Mouse (Mus musculus): ENCODE measurements around the gene Crybb1. TPM values are rescaled to one million over a fixed set of nuclear protein-coding genes. Genes with fewer than 3 reads are reported as not detected.

Gene Crybb1
- polyA plus RNA-seq, 1 experiment from 2014 or later, result 7.7 TPM

DNA sequence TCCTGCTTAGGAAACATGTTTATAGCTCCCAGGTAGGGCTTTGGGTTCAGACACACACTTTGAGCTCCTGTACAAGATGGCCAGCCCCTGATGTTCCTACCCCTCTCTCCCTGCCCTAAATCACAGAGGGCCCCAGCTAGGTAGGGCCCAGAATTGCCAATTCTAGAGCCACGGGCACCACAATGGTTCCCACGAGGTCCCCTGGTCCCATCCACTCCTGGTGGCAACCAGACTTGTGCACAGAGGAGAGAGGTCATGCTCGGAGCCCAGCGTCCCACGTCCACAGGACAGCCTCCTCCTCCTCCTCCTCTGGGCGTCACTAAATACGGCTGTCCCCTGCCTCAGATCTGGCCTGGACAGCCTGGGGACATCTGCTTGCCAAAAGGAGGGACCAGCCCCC lies 39.3 kb upstream of the Crybb1 start:
- H3K27me3 ChIP-seq, result 0 out of 2 replicates have a peak, but pooled peaks cover 4% of the 10 kb centered on the region
- no peak overlapping the region for H3K27ac ChIP-seq (replicated peaks)
- no peaks in the 10 kb centered on the region for H3K36me3 ChIP-seq
- H3K4me2 ChIP-seq (replicated peaks), result no peak overlapping the region
- no peak overlapping the region for H3K9ac ChIP-seq
- peaks cover 25% of the 10 kb centered on the region for H3K4me1 ChIP-seq
- 56% methylated on average over 7 of the region's 7 CpGs for WGBS
- H3K4me3 ChIP-seq (replicated peaks), result no peak overlapping the region
- no peak for ATAC-seq (ENCODE audit: insufficient number of reproducible peaks, low FRiP score, low TSS enrichment, low read depth)
- no peaks in the 10 kb centered on the region for H3K9me3 ChIP-seq (replicated peaks)

DNA sequence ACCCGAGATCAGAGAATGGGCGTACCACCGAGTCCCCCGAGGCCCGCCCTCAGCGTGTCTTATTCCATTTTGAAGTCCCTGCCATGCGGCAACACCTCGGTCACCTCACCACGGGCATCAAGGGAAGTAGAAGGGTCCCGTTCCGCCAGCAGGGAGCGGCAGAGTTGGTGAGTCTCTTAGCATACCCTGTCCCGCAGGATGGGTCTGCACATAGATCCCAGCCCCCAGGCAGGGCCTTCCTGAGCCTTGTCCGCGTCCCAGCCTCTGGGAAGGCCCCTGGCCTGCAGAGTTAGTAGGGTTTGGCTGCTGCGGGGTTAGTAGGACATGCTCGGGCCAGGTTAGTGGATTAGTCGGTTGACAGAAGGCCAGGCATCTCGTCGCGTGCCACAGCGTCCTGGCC lies 38.6 kb upstream of the Crybb1 start:
- ATAC-seq (ENCODE audit: insufficient number of reproducible peaks, low FRiP score, low TSS enrichment, low read depth), result no peak
- Histone ChIP-seq H3K4me3 (replicated peaks) (no peak overlapping the region), H3K27ac (replicated peaks) (no peak overlapping the region), H3K4me1 (peaks cover 25% of the 10 kb centered on the region), H3K9ac (no peak overlapping the region), H3K9me3 (replicated peaks) (no peaks in the 10 kb centered on the region), H3K4me2 (replicated peaks) (no peak overlapping the region), H3K27me3 (0 out of 2 replicates have a peak, but pooled peaks cover 4% of the 10 kb centered on the region), H3K36me3 (no peaks in the 10 kb centered on the region)
- 49% methylated on average over 22 of the region's 22 CpGs for WGBS

DNA sequence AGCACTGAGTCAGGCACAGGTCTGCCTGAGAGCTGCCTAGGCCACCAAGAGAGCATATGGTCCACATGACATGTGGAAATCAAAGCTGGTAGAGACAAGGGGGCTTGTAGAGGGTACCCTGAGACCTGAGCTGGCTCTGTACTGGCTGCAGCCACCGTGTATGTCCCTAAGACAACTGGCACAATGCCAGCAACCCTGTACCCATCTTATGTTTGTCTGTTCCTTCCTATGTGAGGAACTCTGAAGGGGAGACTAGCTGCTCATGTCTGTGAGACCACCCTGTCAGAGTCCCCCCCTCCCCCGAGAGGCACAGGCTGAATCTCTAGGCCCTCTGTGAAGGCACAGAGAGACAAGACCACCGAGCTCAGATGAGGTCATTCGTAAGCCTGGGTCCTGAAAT lies 36.9 kb upstream of the Crybb1 start:
- Histone ChIP-seq H3K27me3 (0 out of 2 replicates have a peak, but pooled peaks cover 4% of the 10 kb centered on the region), H3K4me1 (peaks cover 20% of the 10 kb centered on the region), H3K4me3 (replicated peaks) (no peak overlapping the region), H3K9me3 (replicated peaks) (no peaks in the 10 kb centered on the region), H3K4me2 (replicated peaks) (no peak overlapping the region), H3K36me3 (no peaks in the 10 kb centered on the region), H3K27ac (replicated peaks) (no peak overlapping the region), H3K9ac (no peak overlapping the region)
- ATAC-seq (ENCODE audit: insufficient number of reproducible peaks, low FRiP score, low TSS enrichment, low read depth), result no peak
- 67% methylated on average over 4 of the region's 4 CpGs for WGBS

DNA sequence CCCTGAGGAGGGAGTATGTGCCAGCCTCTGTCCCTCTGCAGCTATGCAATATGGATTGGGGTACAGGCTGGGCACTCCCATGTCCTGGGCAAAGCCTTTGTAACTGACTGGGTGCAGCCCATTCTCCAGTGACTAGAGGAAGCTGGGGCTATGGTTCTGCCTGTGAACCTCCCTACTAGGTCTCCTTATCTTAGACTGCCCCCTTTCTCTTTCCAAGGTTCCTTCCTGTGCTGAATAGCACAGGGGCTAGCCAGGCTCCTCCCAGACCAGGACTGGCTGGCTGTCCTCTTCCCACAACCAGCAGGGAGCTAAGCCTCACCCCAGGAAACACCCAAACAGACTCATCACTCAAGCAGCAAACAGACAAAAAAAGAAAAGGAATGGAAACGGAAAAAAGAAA lies 36.2 kb upstream of the Crybb1 start:
- ATAC-seq (ENCODE audit: insufficient number of reproducible peaks, low FRiP score, low TSS enrichment, low read depth), result no peak
- Histone ChIP-seq H3K4me3 (replicated peaks) (no peak overlapping the region), H3K9me3 (replicated peaks) (no peaks in the 10 kb centered on the region), H3K9ac (no peak overlapping the region), H3K27ac (replicated peaks) (no peak overlapping the region), H3K4me2 (replicated peaks) (no peak overlapping the region), H3K27me3 (0 out of 2 replicates have a peak, but pooled peaks cover 4% of the 10 kb centered on the region), H3K4me1 (peaks cover 13% of the 10 kb centered on the region), H3K36me3 (no peaks in the 10 kb centered on the region)
- WGBS, result 17% methylated on average over 1 of the region's 1 CpGs

DNA sequence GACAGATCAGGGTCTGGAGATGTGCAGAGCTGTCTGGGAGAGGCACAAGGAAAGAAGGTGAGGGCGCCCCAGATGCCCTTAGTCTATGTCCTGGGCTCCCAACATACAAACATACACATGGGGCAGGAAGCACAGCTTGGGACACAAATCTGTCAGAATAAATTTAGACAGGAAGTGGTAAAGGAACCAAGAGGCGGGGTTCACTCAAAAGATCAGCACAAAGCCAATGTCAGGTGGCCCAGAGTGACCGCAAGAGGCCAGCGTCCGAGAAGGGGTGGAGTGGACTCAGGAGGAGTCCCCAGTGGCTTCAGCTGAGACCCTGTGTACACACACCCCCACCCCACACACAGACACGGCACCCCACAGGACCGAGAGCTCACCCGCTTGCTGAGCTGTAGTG lies 35.4 kb upstream of the Crybb1 start:
- Histone ChIP-seq H3K9ac (no peak overlapping the region), H3K4me3 (replicated peaks) (no peak overlapping the region), H3K27me3 (0 out of 2 replicates have a peak, but pooled peaks cover 10% of the 10 kb centered on the region), H3K36me3 (no peaks in the 10 kb centered on the region), H3K27ac (replicated peaks) (no peak overlapping the region), H3K4me2 (replicated peaks) (no peak overlapping the region), H3K4me1 (peaks cover 10% of the 10 kb centered on the region), H3K9me3 (replicated peaks) (no peaks in the 10 kb centered on the region)
- ATAC-seq (ENCODE audit: insufficient number of reproducible peaks, low FRiP score, low TSS enrichment, low read depth), result no peak
- WGBS, result 90% methylated on average over 8 of the region's 8 CpGs

DNA sequence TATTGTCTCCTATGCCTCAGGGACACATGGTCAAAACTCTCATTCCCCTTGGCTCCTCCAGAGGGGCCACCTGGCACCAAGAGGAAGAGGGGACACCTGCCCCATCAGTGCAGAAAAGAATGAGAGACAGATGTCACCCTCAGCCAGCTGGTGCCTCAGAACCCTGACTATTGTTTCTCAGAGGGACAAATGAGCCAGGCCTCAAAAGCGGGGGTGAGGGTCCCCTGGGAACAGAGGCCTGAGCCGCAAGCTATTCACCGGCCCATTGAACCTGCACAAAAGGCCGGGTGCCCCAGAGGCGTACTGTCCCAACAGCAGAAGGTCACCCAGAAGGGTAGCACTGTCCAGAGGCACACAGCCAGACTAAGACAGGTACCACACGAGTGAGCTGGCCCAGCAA lies 30.0 kb upstream of the Crybb1 start:
- Histone ChIP-seq H3K4me2 (replicated peaks) (no peak overlapping the region), H3K4me3 (replicated peaks) (no peak overlapping the region), H3K27me3 (peaks cover 56% of the 10 kb centered on the region), H3K4me1 (peaks cover 21% of the 10 kb centered on the region), H3K36me3 (no peaks in the 10 kb centered on the region), H3K9me3 (replicated peaks) (no peaks in the 10 kb centered on the region), H3K27ac (replicated peaks) (no peak overlapping the region), H3K9ac (no peak overlapping the region)
- no peak for ATAC-seq (ENCODE audit: insufficient number of reproducible peaks, low FRiP score, low TSS enrichment, low read depth)
- 61% methylated on average over 6 of the region's 6 CpGs for WGBS

DNA sequence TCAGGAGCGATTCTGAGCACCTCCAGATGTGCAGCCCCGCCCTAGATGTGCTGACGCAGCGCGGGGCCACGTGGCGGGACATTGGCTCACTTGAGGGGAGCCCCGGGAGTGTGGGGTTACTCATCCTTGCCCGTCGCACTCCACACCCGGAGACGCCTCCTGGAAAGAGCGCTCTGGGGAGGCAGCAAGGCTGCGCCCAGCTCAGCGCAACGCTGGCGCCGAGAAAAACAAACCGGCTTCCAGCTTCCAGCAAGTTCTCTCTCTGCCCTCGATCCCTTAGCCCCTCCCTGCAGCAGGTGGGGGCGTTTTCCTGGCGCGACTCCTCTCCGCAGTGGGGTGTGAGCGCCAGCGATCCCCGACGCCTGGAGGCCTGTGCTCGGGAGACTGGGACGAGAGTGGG lies 28.3 kb upstream of the Crybb1 start:
- Histone ChIP-seq H3K9ac (0 out of 2 replicates have a peak overlapping the region, but pooled peaks have one; percentile 12), H3K4me2 (replicated peaks) (peak overlapping the region; percentile 79), H3K9me3 (replicated peaks) (no peaks in the 10 kb centered on the region), H3K4me1 (peaks cover 21% of the 10 kb centered on the region), H3K36me3 (no peaks in the 10 kb centered on the region), H3K27ac (replicated peaks) (no peak overlapping the region), H3K4me3 (replicated peaks) (peak overlapping the region; percentile 41), H3K27me3 (peaks cover 68% of the 10 kb centered on the region)
- 0 out of 2 replicates have a peak, but pooled peaks have one; percentile 43 for ATAC-seq (ENCODE audit: insufficient number of reproducible peaks, low FRiP score, low TSS enrichment, low read depth)
- WGBS, result under 1% methylated on average over 30 of the region's 30 CpGs

DNA sequence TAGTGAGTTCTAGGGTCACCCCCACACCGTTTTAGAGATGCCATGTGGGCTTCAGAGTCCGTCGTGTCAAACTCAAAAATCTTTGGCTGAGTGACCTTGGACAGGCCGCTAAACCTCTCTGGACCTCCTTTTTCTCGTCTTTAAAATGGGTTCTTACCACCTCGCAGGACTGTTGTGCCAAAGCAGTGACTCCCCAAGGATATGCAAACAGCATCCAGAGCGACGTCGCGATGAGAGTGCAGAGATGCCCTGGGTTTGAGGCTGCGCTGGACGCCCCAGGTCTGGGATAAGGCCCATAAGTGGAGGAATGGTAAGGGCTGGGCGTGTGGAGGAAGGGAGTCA lies 27.7 kb upstream of the Crybb1 start:
- H3K4me2 ChIP-seq (replicated peaks), result peak overlapping the region; percentile 79
- peak overlapping the region; percentile 41 for H3K4me3 ChIP-seq (replicated peaks)
- no peaks in the 10 kb centered on the region for H3K36me3 ChIP-seq
- ATAC-seq (ENCODE audit: insufficient number of reproducible peaks, low FRiP score, low TSS enrichment, low read depth), result no peak
- H3K27ac ChIP-seq (replicated peaks), result no peak overlapping the region
- peaks cover 21% of the 10 kb centered on the region for H3K4me1 ChIP-seq
- no peak overlapping the region for H3K9ac ChIP-seq
- no peaks in the 10 kb centered on the region for H3K9me3 ChIP-seq (replicated peaks)
- H3K27me3 ChIP-seq, result peaks cover 68% of the 10 kb centered on the region
- 3% methylated on average over 13 of the region's 13 CpGs for WGBS

DNA sequence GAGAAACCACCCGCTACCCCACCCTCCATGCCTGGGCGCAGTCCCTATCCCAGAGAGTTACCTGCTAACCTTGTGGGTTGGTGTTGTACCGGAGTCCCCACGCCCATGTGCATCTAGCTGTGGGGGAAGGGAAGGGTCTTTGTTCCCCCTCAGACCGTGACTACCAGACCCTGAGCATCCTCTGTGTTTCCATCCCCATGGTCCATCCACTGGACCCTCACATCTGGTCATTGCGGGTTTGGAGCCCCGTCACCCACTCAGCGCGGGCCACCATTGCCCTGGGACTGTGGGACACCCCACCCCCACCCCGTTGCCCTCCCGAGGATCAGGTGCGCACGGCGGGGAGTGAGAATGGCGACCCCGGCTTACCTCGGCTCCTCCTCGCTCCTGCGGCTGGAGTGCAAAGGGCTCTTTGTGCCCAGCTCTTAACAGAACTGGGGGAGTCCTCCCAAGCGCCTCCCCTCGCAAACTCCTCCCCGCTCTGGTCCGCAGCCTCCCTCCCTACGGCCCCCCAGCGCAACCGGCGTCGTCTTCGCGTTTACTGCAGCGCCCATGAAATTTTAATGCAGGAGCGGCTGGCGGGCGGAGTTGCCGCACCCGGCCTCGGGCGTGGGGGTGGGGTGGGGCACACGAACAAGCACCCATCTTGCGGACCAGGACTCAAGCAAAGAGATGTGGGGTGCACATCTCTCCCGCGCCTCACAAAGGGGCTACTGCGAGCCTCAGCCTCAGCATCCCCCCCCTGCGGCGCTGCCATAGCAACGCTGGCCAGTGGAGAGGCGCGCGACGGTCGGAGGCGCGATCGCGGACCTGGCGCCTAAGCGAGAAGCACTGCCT lies 27.2 kb upstream of the Crybb1 start:
- peak overlapping the region; percentile 7; the same call in 1 of the 2 replicates for H3K9ac ChIP-seq
- H3K27ac ChIP-seq (replicated peaks), result no peak overlapping the region
- ATAC-seq (ENCODE audit: insufficient number of reproducible peaks, low FRiP score, low TSS enrichment, low read depth), result 0 out of 2 replicates have a peak, but pooled peaks have one; percentile 12
- under 1% methylated on average over 57 of the region's 57 CpGs for WGBS
- H3K27me3 ChIP-seq, result peaks cover 68% of the 10 kb centered on the region
- peaks cover 21% of the 10 kb centered on the region for H3K4me1 ChIP-seq
- peak overlapping the region; percentile 79 for H3K4me2 ChIP-seq (replicated peaks)
- H3K9me3 ChIP-seq (replicated peaks), result no peaks in the 10 kb centered on the region
- H3K36me3 ChIP-seq, result no peaks in the 10 kb centered on the region
- peak overlapping the region; percentile 41 for H3K4me3 ChIP-seq (replicated peaks)

DNA sequence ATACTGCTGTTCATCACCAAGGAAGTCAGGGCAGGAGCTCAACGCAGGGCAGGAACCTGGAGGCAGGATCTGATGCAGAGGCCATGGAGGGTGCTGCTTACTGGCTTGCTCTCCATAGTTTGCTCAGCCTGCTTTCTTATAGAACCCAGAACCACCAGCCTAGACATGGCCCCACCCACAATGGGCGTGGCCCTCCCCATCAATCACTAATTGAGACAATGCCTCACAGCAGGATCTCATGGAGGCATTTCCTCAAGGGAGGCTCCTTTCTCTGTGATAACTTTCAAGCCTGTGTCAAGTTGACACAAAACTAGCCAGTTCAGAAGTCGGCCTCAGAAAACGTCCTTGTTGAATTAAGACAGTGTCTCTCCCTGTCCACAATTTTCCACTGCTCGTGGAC lies 19.8 kb upstream of the Crybb1 start:
- Histone ChIP-seq H3K27ac (replicated peaks) (no peak overlapping the region), H3K27me3 (peaks cover 43% of the 10 kb centered on the region), H3K9ac (no peak overlapping the region), H3K4me2 (replicated peaks) (no peak overlapping the region), H3K4me1 (peaks cover 6% of the 10 kb centered on the region; the same call in 1 of the 2 replicates), H3K4me3 (replicated peaks) (no peak overlapping the region), H3K9me3 (replicated peaks) (no peaks in the 10 kb centered on the region), H3K36me3 (no peaks in the 10 kb centered on the region)
- WGBS, result 53% methylated on average over 5 of the region's 5 CpGs
- no peak for ATAC-seq (ENCODE audit: insufficient number of reproducible peaks, low FRiP score, low TSS enrichment, low read depth)

DNA sequence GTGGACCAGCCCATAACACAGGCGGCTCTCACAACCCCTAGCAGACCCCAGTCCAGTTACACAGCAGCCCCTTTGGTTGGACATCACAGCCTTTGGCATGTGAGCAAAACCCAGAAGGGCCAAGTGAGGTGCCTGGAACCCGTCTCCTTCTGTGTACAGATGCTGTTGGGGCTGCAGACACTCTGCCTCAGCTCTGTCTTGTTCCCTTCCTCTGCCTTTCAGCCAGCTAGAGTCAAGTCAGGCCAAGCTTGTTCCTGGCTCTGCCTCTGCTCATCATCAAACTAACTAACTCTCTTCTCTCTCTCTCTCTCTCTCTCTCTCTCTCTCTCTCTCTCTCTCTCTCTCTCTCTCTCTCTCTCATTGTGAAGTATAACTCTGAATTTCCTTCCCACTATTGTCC lies 19.0 kb upstream of the Crybb1 start:
- Histone ChIP-seq H3K27ac (replicated peaks) (no peak overlapping the region), H3K4me1 (peaks cover 6% of the 10 kb centered on the region; the same call in 1 of the 2 replicates), H3K36me3 (no peaks in the 10 kb centered on the region), H3K9me3 (replicated peaks) (no peaks in the 10 kb centered on the region), H3K9ac (no peak overlapping the region), H3K4me2 (replicated peaks) (no peak overlapping the region), H3K4me3 (replicated peaks) (no peak overlapping the region), H3K27me3 (peaks cover 35% of the 10 kb centered on the region)
- no peak for ATAC-seq (ENCODE audit: insufficient number of reproducible peaks, low FRiP score, low TSS enrichment, low read depth)
- WGBS, result 70% methylated on average over 2 of the region's 2 CpGs
